Mouse (Mus musculus) c-Kit-positive CD71-negative TER-119-negative erythroid progenitor cells, embryonic 14.5 days (primary cell): Measurements from ENCODE around the gene Cyp3a59.
"Not testable (repeated sequence)": the region's sequence is repeated elsewhere in the genome, so short reads cannot be mapped to it uniquely, and the experiment has no call there.

Source experiments
- DNase-seq: peaks from one replicate; pipeline ENCODE4 v3.0.0-alpha.2; 2013; ENCODE audit warnings: low read depth

The Cyp3a59 gene

DNA sequence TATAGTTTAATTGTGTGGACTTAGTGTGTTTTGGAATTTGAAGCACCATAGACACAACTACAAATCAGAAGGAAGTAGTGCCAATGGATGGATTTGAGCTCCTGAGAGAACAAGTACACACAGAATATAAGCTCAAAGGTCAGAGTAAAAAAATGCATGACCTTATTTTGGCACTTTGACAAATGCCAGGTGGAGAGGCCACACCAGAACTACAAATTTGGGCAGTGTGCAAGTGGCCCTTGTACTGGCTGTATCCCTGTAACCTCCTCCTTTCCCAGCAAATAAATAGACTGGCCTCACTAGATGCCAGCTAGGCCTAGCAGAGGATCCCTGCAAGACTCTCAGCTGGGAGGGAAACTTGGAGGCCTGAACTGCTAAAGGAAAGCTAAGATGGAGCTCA lies at the start of gene Cyp3a59:
Gene Cyp3a59 (plus strand): TSS at position 313 of the 400 bp plus-strand sequence.
- not testable (repeated sequence) for DNase-seq

DNA sequence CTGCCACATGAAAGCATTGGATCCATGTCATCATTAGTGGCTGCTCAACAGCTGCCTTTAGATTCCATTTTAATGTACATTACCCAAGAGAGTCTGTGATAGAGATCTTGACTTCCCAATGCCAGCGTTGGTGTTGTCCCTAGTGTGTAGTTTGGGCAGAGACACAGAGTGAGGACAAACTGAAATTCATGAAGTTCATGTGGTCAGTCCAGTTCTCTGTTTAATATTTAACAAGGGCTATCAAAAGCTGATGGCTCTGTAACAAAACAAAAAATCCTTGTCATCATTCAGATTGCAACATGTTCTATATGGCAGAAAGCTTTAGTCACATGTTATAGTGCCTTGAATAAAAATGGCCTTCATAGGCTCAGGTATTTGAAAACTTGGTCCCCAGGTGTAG lies 9.0 kb upstream of the Cyp3a59 start:
- DNase-seq, result no peak

DNA sequence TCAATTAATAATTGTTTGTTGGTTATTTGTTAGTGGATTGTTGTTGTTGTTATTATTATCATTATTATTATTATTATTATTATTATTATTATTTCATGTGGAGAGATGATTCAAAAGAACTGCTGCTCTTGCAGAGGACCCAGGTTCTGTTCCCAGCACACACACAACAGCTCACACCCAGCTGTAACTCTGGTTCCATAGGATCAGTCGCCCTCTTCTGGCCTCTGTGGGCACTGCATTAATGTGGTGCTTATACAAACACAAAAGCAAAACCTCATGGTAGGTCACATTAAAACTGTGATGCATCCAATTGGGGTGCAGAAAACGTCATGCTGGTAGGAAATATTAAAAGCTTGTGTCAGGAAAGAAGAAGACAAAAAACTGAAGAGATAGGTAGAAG lies 68.8 kb downstream of the Cyp3a59 start:
- no peak for DNase-seq

DNA sequence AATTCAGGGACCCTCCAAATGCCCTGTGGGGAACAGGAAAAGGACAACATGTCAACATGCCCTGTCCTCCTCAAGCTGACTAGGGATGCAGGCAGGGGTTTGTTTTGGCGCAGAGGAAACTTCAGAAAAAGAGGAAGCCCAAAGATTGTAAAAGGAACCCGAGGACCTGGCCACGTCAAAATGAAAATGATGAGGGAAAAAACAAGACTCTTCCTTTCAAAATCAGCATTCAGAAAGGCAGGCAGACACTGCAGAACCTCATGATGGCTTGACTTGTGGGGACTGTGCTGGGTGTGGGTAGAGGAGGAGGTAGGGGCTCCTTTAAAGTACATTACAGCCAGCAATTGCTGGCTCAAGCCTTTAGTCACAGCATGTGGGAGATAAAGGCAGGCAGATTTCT lies 71.4 kb downstream of the Cyp3a59 start:
- no peak for DNase-seq

DNA sequence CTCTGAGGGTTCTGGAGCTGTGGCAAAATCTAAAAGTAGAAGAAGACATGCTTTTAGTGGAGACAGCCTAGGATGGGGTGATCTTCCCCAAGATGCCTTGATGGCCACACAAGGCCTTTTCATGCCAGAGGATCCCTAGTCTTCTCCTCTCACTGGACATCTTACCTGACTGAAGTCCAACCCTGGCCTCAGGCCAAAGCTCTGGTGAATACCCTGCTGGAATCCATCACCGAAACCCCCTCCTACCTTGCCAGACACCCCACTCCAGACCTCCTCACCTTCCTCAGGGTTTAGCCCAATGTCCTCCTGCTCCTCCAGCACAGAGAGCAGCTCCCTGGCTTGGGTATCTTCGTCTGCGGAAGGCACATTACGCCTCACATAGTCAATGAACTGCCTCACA lies 79.3 kb downstream of the Cyp3a59 start:
- not testable (repeated sequence) for DNase-seq

DNA sequence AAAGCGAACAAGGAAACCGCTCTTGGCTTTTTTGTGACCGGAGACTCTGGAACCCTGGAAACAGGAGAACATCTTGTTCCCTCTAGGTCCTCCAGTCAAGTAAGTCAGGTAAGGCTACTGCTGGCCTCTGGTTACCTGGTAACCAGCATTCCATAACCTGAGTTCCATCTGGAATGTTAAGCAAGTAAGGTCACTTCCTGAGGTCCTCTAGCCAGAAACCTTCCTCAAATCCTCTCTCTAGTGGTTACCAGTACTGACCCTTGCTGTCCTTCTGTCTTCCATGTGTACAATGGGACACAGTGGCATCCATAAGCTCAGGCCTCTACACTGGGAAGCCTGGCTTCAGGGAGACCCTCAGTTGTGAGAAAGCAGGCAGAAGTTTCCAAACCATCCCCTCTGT lies 81.4 kb downstream of the Cyp3a59 start, which contains the start of gene Gm5565:
Gene Gm5565 (minus strand): TSS at position 101 of the 400 bp plus-strand sequence.
- not testable (repeated sequence) for DNase-seq
